ENCODE assay signal across 8 mouse cellular contexts in genomic region chr14:31392873-31393545, GRCm38 (mm10). TPM values are rescaled to one million over a fixed set of nuclear protein-coding genes. Genes with fewer than 3 reads are reported as not detected.
DNase-seq lines count a peak whose midpoint lies in the region; ATAC-seq lines count a peak whose summit lies in the region.

No protein-coding gene starts in this region.

- peaks cover 38% of the 10 kb centered on the region for H3K4me1 ChIP-seq in heart, embryonic 16.5 days (ENCODE audit: control insufficient read depth, insufficient read depth, low read length)
- H3K4me1 ChIP-seq in brown adipose tissue, adult 24 weeks (ENCODE audit: control insufficient read depth, insufficient read depth, insufficient read length, low read length) = peaks cover 62% of the 10 kb centered on the region
- H3K4me1 ChIP-seq in hindbrain, embryonic 13.5 days (replicated peaks) = peaks cover 30% of the 10 kb centered on the region

- H3K9me3 ChIP-seq in heart, embryonic 16.5 days (replicated peaks; ENCODE audit: control insufficient read depth, low read length) = peaks cover 5% of the 10 kb centered on the region; the same call in 1 of the 2 replicates
- H3K9me3 ChIP-seq in hindbrain, embryonic 13.5 days = no peaks in the 10 kb centered on the region

- 0 out of 2 replicates have a peak, but pooled peaks have one; percentile 8 for ATAC-seq in heart, embryonic 16.5 days (replicated peaks; ENCODE audit: extremely low read depth, insufficient read depth, low FRiP score)
- no peak for ATAC-seq in hindbrain, embryonic 13.5 days (ENCODE audit: low FRiP score)

- no peak for DNase-seq in heart, postnatal 14 days
- peak; percentile 74 to 85 for DNase-seq in layer of hippocampus, postnatal 14 days (ENCODE audit: low spot score in 2 of 2)
- peak; percentile 30 to 40 for DNase-seq in monocyte, adult 2 months (ENCODE audit: low read depth in 1 of 2, low spot score in 2 of 2)
- no peak for DNase-seq in embryo, embryonic 9.5 days (ENCODE audit: extremely low spot score)
- DNase-seq in ovary, postnatal 10 days (ENCODE audit: low spot score) = no peak

- 0 out of 2 replicates have a peak overlapping the region, but pooled peaks have one; percentile 18 for H3K9ac ChIP-seq in heart, embryonic 16.5 days (ENCODE audit: low read length)
- no peak overlapping the region; the same call in 1 of the 2 replicates for H3K9ac ChIP-seq in hindbrain, embryonic 13.5 days

- H3K27me3 ChIP-seq in heart, embryonic 16.5 days (ENCODE audit: control insufficient read depth, insufficient read depth, low read length) = no peaks in the 10 kb centered on the region
- no peaks in the 10 kb centered on the region for H3K27me3 ChIP-seq in hindbrain, embryonic 13.5 days

- no peak overlapping the region for H3K27ac ChIP-seq in heart, embryonic 16.5 days (ENCODE audit: low read length)
- H3K27ac ChIP-seq in brown adipose tissue, adult 24 weeks (replicated peaks; ENCODE audit: low read depth, low read length) = peak overlapping the region; percentile 71
- no peak overlapping the region for H3K27ac ChIP-seq in hindbrain, embryonic 13.5 days

- no peaks in the 10 kb centered on the region for H3K36me3 ChIP-seq in heart, embryonic 16.5 days (ENCODE audit: control insufficient read depth, insufficient read depth)
- H3K36me3 ChIP-seq in hindbrain, embryonic 13.5 days = peaks cover 26% of the 10 kb centered on the region

- intact Hi-C loops in heart, postnatal 14 days (cut with DNase I) = no loop called here

- WGBS in heart, embryonic 16.5 days = 40% methylated on average over 8 of the region's 8 CpGs
- 70% methylated on average over 8 of the region's 8 CpGs for WGBS in hindbrain, embryonic 13.5 days

- no peak overlapping the region for H3K4me3 ChIP-seq in heart, embryonic 16.5 days (ENCODE audit: low read length)
- no peak overlapping the region for H3K4me3 ChIP-seq in brown adipose tissue, adult 24 weeks (ENCODE audit: insufficient read depth, low read depth, low read length)
- H3K4me3 ChIP-seq in hindbrain, embryonic 13.5 days = no peak overlapping the region

- no peak overlapping the region for H3K4me2 ChIP-seq in heart, embryonic 16.5 days (ENCODE audit: low read depth, low read length)
- no peak overlapping the region for H3K4me2 ChIP-seq in hindbrain, embryonic 13.5 days

RNA-seq across cellular contexts. Expression of gene Sh3bp5, which starts 42.9 kb away (rescaled TPM):
- polyA plus RNA-seq in heart, embryonic 16.5 days (2015; fragmentation: Nextera tagmentation; extraction: Ambion mirVana) = 25.8 and 26.4 TPM in 2 replicates
- total RNA-seq in heart, postnatal 14 days (2021) = 10 to 100 TPM; 44.4 to 47.3 TPM
- 65.9 and 67.5 TPM in 2 replicates for polyA plus RNA-seq in brown adipose tissue, adult 24 weeks (2012; ENCODE audit: insufficient read depth, insufficient read length, missing spikeins)
- 100 to 1,000 TPM; 137 to 160 TPM for total RNA-seq in layer of hippocampus, postnatal 14 days (2021)
- 140 and 142 TPM in 2 replicates for polyA plus RNA-seq in hindbrain, embryonic 13.5 days (2015; fragmentation: Nextera tagmentation; extraction: Ambion mirVana)

RNA-seq across cellular contexts. Expression of gene Capn7, which starts 56.6 kb away (rescaled TPM):
- 40.3 and 41.9 TPM in 2 replicates for polyA plus RNA-seq in heart, embryonic 16.5 days (2015; fragmentation: Nextera tagmentation; extraction: Ambion mirVana)
- total RNA-seq in heart, postnatal 14 days (2021) = 10 to 100 TPM; 31.3 to 31.5 TPM
- 14.9 and 16.9 TPM in 2 replicates for polyA plus RNA-seq in brown adipose tissue, adult 24 weeks (2012; ENCODE audit: insufficient read depth, insufficient read length, missing spikeins)
- 10 to 100 TPM; 36.6 to 41.0 TPM for total RNA-seq in layer of hippocampus, postnatal 14 days (2021)
- 70.5 and 76.3 TPM in 2 replicates for polyA plus RNA-seq in hindbrain, embryonic 13.5 days (2015; fragmentation: Nextera tagmentation; extraction: Ambion mirVana)

Comparison
In these comparisons a context has a peak if more than half of its experiments do, and no peak if none do; other contexts are left out.
1. DNase-seq: peak in layer of hippocampus, postnatal 14 days (2 of 2) and monocyte, adult 2 months (2 of 2); none in heart, postnatal 14 days (0 of 2), embryo, embryonic 9.5 days (single experiment) and ovary, postnatal 10 days (single experiment).